In genomic region chr7:4795767-4796433, GRCm38 (mm10) we compare ENCODE assay signal across 9 mouse cellular contexts. TPM values are rescaled to one million over a fixed set of nuclear protein-coding genes. Genes with fewer than 3 reads are reported as not detected.
DNase-seq lines count a peak whose midpoint lies in the region; ATAC-seq and TF ChIP-seq lines count a peak whose summit lies in the region.
"Had no signal": no experiment of that assay in that cellular context is flagged by ENCODE, and none has a peak within 500 bp of the region (broad histone marks: within the 10 kb centered on the region; RNA-seq: fewer than 3 reads in every experiment).

No protein-coding gene starts in this region.

- 0 out of 2 replicates have a peak, but pooled peaks have one; percentile 10 for ATAC-seq in hindbrain, embryonic 16.5 days
- ATAC-seq in hindbrain, embryonic 13.5 days (ENCODE audit: low FRiP score) = no peak
- 0 out of 2 replicates have a peak, but pooled peaks have one; percentile 40 for ATAC-seq in erythroid progenitor cell, adult 5-6 weeks (replicated peaks; ENCODE audit: low FRiP score, poor library complexity, severe bottlenecking)
- no peak for ATAC-seq in liver, embryonic 14.5 days (ENCODE audit: insufficient read depth)
- no peak for ATAC-seq in frontal cortex, adult (ENCODE audit: low TSS enrichment)

- no peak for TF ChIP-seq EP300 in liver, embryonic 14.5 days (IDR thresholded peaks at IDR 0.05; ENCODE audit: low read depth)

- WGBS in hindbrain, embryonic 16.5 days = 68% methylated on average over 7 of the region's 7 CpGs
- 75% methylated on average over 7 of the region's 7 CpGs for WGBS in hindbrain, embryonic 13.5 days
- WGBS in liver, embryonic 14.5 days (ENCODE audit: insufficient replicate concordance) = 61% methylated on average over 7 of the region's 7 CpGs

- no peak overlapping the region for H3K27ac ChIP-seq in hindbrain, embryonic 16.5 days (ENCODE audit: low read depth, low read length)
- H3K27ac ChIP-seq in hindbrain, embryonic 13.5 days = no peak overlapping the region
- no peak overlapping the region for H3K27ac ChIP-seq in liver, embryonic 14.5 days
- H3K27ac ChIP-seq: limb, embryonic 12.5 days had no signal

- no peak overlapping the region for H3K4me2 ChIP-seq in hindbrain, embryonic 16.5 days (ENCODE audit: low read length)
- no peak overlapping the region for H3K4me2 ChIP-seq in hindbrain, embryonic 13.5 days
- H3K4me2 ChIP-seq in liver, embryonic 14.5 days (ENCODE audit: low read depth) = no peak overlapping the region
- H3K4me2 ChIP-seq: limb, embryonic 12.5 days had no signal

- H3K4me3 ChIP-seq in hindbrain, embryonic 16.5 days (ENCODE audit: low read length) = no peak overlapping the region
- H3K4me3 ChIP-seq in hindbrain, embryonic 13.5 days = no peak overlapping the region
- H3K4me3 ChIP-seq in liver, embryonic 14.5 days (ENCODE audit: insufficient read depth in 1 of 2, low read depth in 2 of 2, low read length in 2 of 2) = no peak overlapping the region
- H3K4me3 ChIP-seq: limb, embryonic 12.5 days had no signal

- H3K36me3 ChIP-seq in hindbrain, embryonic 16.5 days (ENCODE audit: control insufficient read depth, insufficient read depth, low read length) = peaks cover 22% of the 10 kb centered on the region
- H3K36me3 ChIP-seq in hindbrain, embryonic 13.5 days = peaks cover 42% of the 10 kb centered on the region
- peaks cover 40% of the 10 kb centered on the region for H3K36me3 ChIP-seq in liver, embryonic 14.5 days (replicated peaks; ENCODE audit: control insufficient read depth, insufficient read depth, low read depth)

- H3K9me3 ChIP-seq in hindbrain, embryonic 16.5 days (ENCODE audit: control insufficient read depth, low read length) = no peaks in the 10 kb centered on the region
- H3K9me3 ChIP-seq in hindbrain, embryonic 13.5 days = no peaks in the 10 kb centered on the region
- no peaks in the 10 kb centered on the region for H3K9me3 ChIP-seq in liver, embryonic 14.5 days (ENCODE audit: control insufficient read depth, low read length)
- H3K9me3 ChIP-seq: limb, embryonic 12.5 days had no signal

- H3K27me3 ChIP-seq in hindbrain, embryonic 16.5 days (replicated peaks; ENCODE audit: control insufficient read depth, insufficient read depth, low read length) = no peaks in the 10 kb centered on the region
- H3K27me3 ChIP-seq in hindbrain, embryonic 13.5 days = 0 out of 2 replicates have a peak, but pooled peaks cover 2% of the 10 kb centered on the region
- H3K27me3 ChIP-seq in liver, embryonic 14.5 days (ENCODE audit: control insufficient read depth, insufficient read depth, low read length) = no peaks in the 10 kb centered on the region
- H3K27me3 ChIP-seq: limb, embryonic 12.5 days had no signal

- H3K9ac ChIP-seq in hindbrain, embryonic 16.5 days (ENCODE audit: low read depth, low read length) = no peak overlapping the region
- no peak overlapping the region for H3K9ac ChIP-seq in hindbrain, embryonic 13.5 days
- no peak overlapping the region for H3K9ac ChIP-seq in liver, embryonic 14.5 days (replicated peaks)
- H3K9ac ChIP-seq: limb, embryonic 12.5 days had no signal

- peak; percentile 79 for TF ChIP-seq CTCF in liver, embryonic 14.5 days (IDR thresholded peaks at IDR 0.05; ENCODE audit: low read depth)

- H3K4me1 ChIP-seq in hindbrain, embryonic 16.5 days (ENCODE audit: control insufficient read depth, insufficient read depth, low read depth, low read length) = peaks cover 7% of the 10 kb centered on the region
- H3K4me1 ChIP-seq in hindbrain, embryonic 13.5 days (replicated peaks) = peaks cover 14% of the 10 kb centered on the region
- H3K4me1 ChIP-seq in liver, embryonic 14.5 days (replicated peaks; ENCODE audit: control insufficient read depth in 2 of 2, insufficient read depth in 2 of 2, low read length in 1 of 2) = peaks cover 3 to 13% of the 10 kb centered on the region in 2 experiments; a peak in 3 of 4 replicates

- peak; percentile 59 for DNase-seq in A20 (ENCODE audit: low read depth, low spot score)
- DNase-seq in Muller cell, postnatal 12 days (ENCODE audit: inconsistent ontology term) = peak; percentile 54
- no peak for DNase-seq in liver, embryonic 14.5 days (ENCODE audit: low read depth in 3 of 3, low spot score in 3 of 3)
- no peak for DNase-seq in frontal cortex, postnatal 25 days (ENCODE audit: low spot score in 2 of 2)

RNA-seq across cellular contexts. Expression of gene Rpl28, which starts 3.2 kb away (rescaled TPM):
- 206 and 212 TPM in 2 replicates for polyA plus RNA-seq in hindbrain, embryonic 16.5 days (2015; fragmentation: Nextera tagmentation; extraction: Ambion mirVana)
- polyA plus RNA-seq in hindbrain, embryonic 13.5 days (2015; fragmentation: Nextera tagmentation; extraction: Ambion mirVana) = 239 and 250 TPM in 2 replicates
- 603 and 642 TPM in 2 replicates for total RNA-seq in erythroid progenitor cell, adult 5-6 weeks (2015; ENCODE audit: low replicate concordance)
- total RNA-seq in erythroid progenitor cell, adult 5-6 weeks (2017; ENCODE audit: low replicate concordance) = 83.6 and 269 TPM in 2 replicates
- polyA plus RNA-seq in liver, embryonic 14.5 days (2012; rRNA removed) = 237 and 307 TPM in 2 replicates
- 185 and 186 TPM in 2 replicates for polyA plus RNA-seq in liver, embryonic 14.5 days (2014; fragmentation: Nextera tagmentation; extraction: Ambion mirVana)

RNA-seq across cellular contexts. Expression of gene Tmem238, which starts 6.4 kb away (rescaled TPM):
- 6.8 and 9.2 TPM in 2 replicates for polyA plus RNA-seq in hindbrain, embryonic 16.5 days (2015; fragmentation: Nextera tagmentation; extraction: Ambion mirVana)
- polyA plus RNA-seq in hindbrain, embryonic 13.5 days (2015; fragmentation: Nextera tagmentation; extraction: Ambion mirVana) = 2.5 and 3.5 TPM in 2 replicates
- total RNA-seq in erythroid progenitor cell, adult 5-6 weeks (2015; ENCODE audit: low replicate concordance) = 2.9 TPM in 1 of 2 replicates, not detected in the other
- total RNA-seq in erythroid progenitor cell, adult 5-6 weeks (2017; ENCODE audit: low replicate concordance) = 0.90 and 0.98 TPM in 2 replicates
- 7.5 and 8.2 TPM in 2 replicates for polyA plus RNA-seq in liver, embryonic 14.5 days (2012; rRNA removed)
- 5.4 and 5.8 TPM in 2 replicates for polyA plus RNA-seq in liver, embryonic 14.5 days (2014; fragmentation: Nextera tagmentation; extraction: Ambion mirVana)

RNA-seq across cellular contexts. Expression of gene Tmem190, which starts 13.2 kb away (rescaled TPM):
- polyA plus RNA-seq in hindbrain, embryonic 16.5 days (2015; fragmentation: Nextera tagmentation; extraction: Ambion mirVana) = 0.68 TPM in 1 of 2 replicates, not detected in the other
- not detected in 2 replicates for polyA plus RNA-seq in hindbrain, embryonic 13.5 days (2015; fragmentation: Nextera tagmentation; extraction: Ambion mirVana)
- not detected in 2 replicates for total RNA-seq in erythroid progenitor cell, adult 5-6 weeks (2015; ENCODE audit: low replicate concordance)
- not detected in 2 replicates for total RNA-seq in erythroid progenitor cell, adult 5-6 weeks (2017; ENCODE audit: low replicate concordance)
- polyA plus RNA-seq in liver, embryonic 14.5 days (2012; rRNA removed) = not detected in 2 replicates
- polyA plus RNA-seq in liver, embryonic 14.5 days (2014; fragmentation: Nextera tagmentation; extraction: Ambion mirVana) = not detected in 2 replicates

RNA-seq across cellular contexts. Expression of gene Il11, which starts 13.2 kb away (rescaled TPM):
- 0.95 and 1.3 TPM in 2 replicates for polyA plus RNA-seq in hindbrain, embryonic 16.5 days (2015; fragmentation: Nextera tagmentation; extraction: Ambion mirVana)
- 0.38 and 0.56 TPM in 2 replicates for polyA plus RNA-seq in hindbrain, embryonic 13.5 days (2015; fragmentation: Nextera tagmentation; extraction: Ambion mirVana)
- not detected in 2 replicates for total RNA-seq in erythroid progenitor cell, adult 5-6 weeks (2015; ENCODE audit: low replicate concordance)
- not detected in 2 replicates for total RNA-seq in erythroid progenitor cell, adult 5-6 weeks (2017; ENCODE audit: low replicate concordance)
- polyA plus RNA-seq in liver, embryonic 14.5 days (2012; rRNA removed) = 0.03 and 0.09 TPM in 2 replicates
- polyA plus RNA-seq in liver, embryonic 14.5 days (2014; fragmentation: Nextera tagmentation; extraction: Ambion mirVana) = not detected in 2 replicates
- polyA plus RNA-seq: limb, embryonic 12.5 days had no signal

RNA-seq across cellular contexts. Expression of gene Ube2s, which starts 16.5 kb away (rescaled TPM):
- polyA plus RNA-seq in hindbrain, embryonic 16.5 days (2015; fragmentation: Nextera tagmentation; extraction: Ambion mirVana) = 250 and 253 TPM in 2 replicates
- 252 and 267 TPM in 2 replicates for polyA plus RNA-seq in hindbrain, embryonic 13.5 days (2015; fragmentation: Nextera tagmentation; extraction: Ambion mirVana)
- 686 and 831 TPM in 2 replicates for total RNA-seq in erythroid progenitor cell, adult 5-6 weeks (2015; ENCODE audit: low replicate concordance)
- 310 and 437 TPM in 2 replicates for total RNA-seq in erythroid progenitor cell, adult 5-6 weeks (2017; ENCODE audit: low replicate concordance)
- 186 and 265 TPM in 2 replicates for polyA plus RNA-seq in liver, embryonic 14.5 days (2012; rRNA removed)
- 295 and 316 TPM in 2 replicates for polyA plus RNA-seq in liver, embryonic 14.5 days (2014; fragmentation: Nextera tagmentation; extraction: Ambion mirVana)

Comparison
In these comparisons a context has a peak if more than half of its experiments do, and no peak if none do; other contexts are left out.
1. ATAC-seq: peak in hindbrain, embryonic 16.5 days (single experiment) and erythroid progenitor cell, adult 5-6 weeks (single experiment); none in hindbrain, embryonic 13.5 days (single experiment), liver, embryonic 14.5 days (single experiment) and frontal cortex, adult (single experiment).
2. DNase-seq: peak in A20 (single experiment) and Muller cell, postnatal 12 days (single experiment); none in liver, embryonic 14.5 days (0 of 3) and frontal cortex, postnatal 25 days (0 of 2).